Comparison of ENCODE assay signal across 15 mouse cellular contexts in genomic region chr6:52200751-52201250, GRCm38 (mm10). TPM values are rescaled to one million over a fixed set of nuclear protein-coding genes. Genes with fewer than 3 reads are reported as not detected.
DNase-seq lines count a peak whose midpoint lies in the region; ATAC-seq lines count a peak whose summit lies in the region.
"Had no signal": no experiment of that assay in that cellular context is flagged by ENCODE, and none has a peak within 500 bp of the region (broad histone marks: within the 10 kb centered on the region; RNA-seq: fewer than 3 reads in every experiment).

No protein-coding gene starts in this region.

- peaks cover 20% of the 10 kb centered on the region for H3K36me3 ChIP-seq in kidney, embryonic 15.5 days
- H3K36me3 ChIP-seq in hindbrain, embryonic 15.5 days: no peaks in the 10 kb centered on the region
- peaks cover 27% of the 10 kb centered on the region for H3K36me3 ChIP-seq in limb, embryonic 13.5 days
- H3K36me3 ChIP-seq: G1E; midbrain, embryonic 15.5 days had no signal

- H3K27me3 ChIP-seq in kidney, embryonic 15.5 days: 0 out of 2 replicates have a peak, but pooled peaks cover 4% of the 10 kb centered on the region
- H3K27me3 ChIP-seq in hindbrain, embryonic 15.5 days: peaks cover 88% of the 10 kb centered on the region
- peaks cover 74% of the 10 kb centered on the region for H3K27me3 ChIP-seq in limb, embryonic 13.5 days

- H3K4me1 ChIP-seq in kidney, embryonic 15.5 days: peaks cover 84% of the 10 kb centered on the region
- H3K4me1 ChIP-seq in hindbrain, embryonic 15.5 days (replicated peaks): peaks cover 10% of the 10 kb centered on the region
- peaks cover 48% of the 10 kb centered on the region for H3K4me1 ChIP-seq in limb, embryonic 13.5 days

- WGBS in kidney, embryonic 15.5 days: 31% methylated on average over 10 of the region's 10 CpGs
- 15% methylated on average over 10 of the region's 10 CpGs for WGBS in hindbrain, embryonic 15.5 days
- 29% methylated on average over 10 of the region's 10 CpGs for WGBS in limb, embryonic 13.5 days

- peak overlapping the region; percentile 24 for H3K4me2 ChIP-seq in kidney, embryonic 15.5 days
- H3K4me2 ChIP-seq in hindbrain, embryonic 15.5 days: peak overlapping the region; percentile 53
- peak overlapping the region; percentile 19; the same call in 1 of the 2 replicates for H3K4me2 ChIP-seq in limb, embryonic 13.5 days (replicated peaks)
- H3K4me2 ChIP-seq: midbrain, embryonic 15.5 days had no signal

- peak overlapping the region; percentile 3; the same call in 1 of the 2 replicates for H3K4me3 ChIP-seq in kidney, embryonic 15.5 days (replicated peaks)
- H3K4me3 ChIP-seq in hindbrain, embryonic 15.5 days: peak overlapping the region; percentile 11
- H3K4me3 ChIP-seq in limb, embryonic 13.5 days: no peak overlapping the region
- H3K4me3 ChIP-seq: midbrain, embryonic 15.5 days had no signal

- no peak for ATAC-seq in kidney, embryonic 15.5 days (replicated peaks; ENCODE audit: low FRiP score)
- no peak for ATAC-seq in hindbrain, embryonic 15.5 days (ENCODE audit: low FRiP score, low read depth)
- ATAC-seq in limb, embryonic 13.5 days (ENCODE audit: low FRiP score, low read depth): peak; percentile 4; the same call in 1 of the 2 replicates
- ATAC-seq: midbrain, embryonic 15.5 days had no signal

- H3K9ac ChIP-seq in kidney, embryonic 15.5 days: no peak overlapping the region
- peak overlapping the region; percentile 27; the same call in 1 of the 2 replicates for H3K9ac ChIP-seq in hindbrain, embryonic 15.5 days
- H3K9ac ChIP-seq in limb, embryonic 13.5 days: no peak overlapping the region
- H3K9ac ChIP-seq: midbrain, embryonic 15.5 days had no signal

- no peak for DNase-seq in kidney, postnatal 4 days
- DNase-seq in NIH3T3 (ENCODE audit: low read depth): peak; percentile 15
- DNase-seq in right cerebral cortex, postnatal 4 days: no peak
- no peak for DNase-seq in layer of hippocampus, postnatal 36 days
- DNase-seq in ovary, postnatal 10 days (ENCODE audit: low spot score): no peak
- DNase-seq: cerebellum, adult 18-20 months; right cerebral cortex, postnatal 25 days had no signal

- no peaks in the 10 kb centered on the region for H3K9me3 ChIP-seq in kidney, embryonic 15.5 days (replicated peaks)
- H3K9me3 ChIP-seq in hindbrain, embryonic 15.5 days: no peaks in the 10 kb centered on the region
- H3K9me3 ChIP-seq in limb, embryonic 13.5 days: no peaks in the 10 kb centered on the region
- H3K9me3 ChIP-seq: midbrain, embryonic 15.5 days had no signal

- peak overlapping the region; percentile 67 for H3K27ac ChIP-seq in kidney, embryonic 15.5 days
- peak overlapping the region; percentile 41 for H3K27ac ChIP-seq in hindbrain, embryonic 15.5 days (replicated peaks)
- no peak overlapping the region for H3K27ac ChIP-seq in limb, embryonic 13.5 days
- H3K27ac ChIP-seq: macrophage; midbrain, embryonic 15.5 days had no signal

RNA-seq across cellular contexts. Expression of gene Hoxa5, which starts 3.6 kb away (rescaled TPM):
- polyA plus RNA-seq in kidney, embryonic 15.5 days (2015; fragmentation: Nextera tagmentation; extraction: Ambion mirVana): 11.0 and 11.5 TPM in 2 replicates
- 105 and 115 TPM in 2 replicates for polyA plus RNA-seq in hindbrain, embryonic 15.5 days (2015; fragmentation: Nextera tagmentation; extraction: Ambion mirVana)
- 4.8 and 5.3 TPM in 2 replicates for polyA plus RNA-seq in limb, embryonic 13.5 days (2015; fragmentation: Nextera tagmentation; extraction: Ambion mirVana)
- total RNA-seq in layer of hippocampus, postnatal 36 days (2021): not detected
- total RNA-seq: layer of hippocampus, adult 8-10 months; left cerebral cortex, postnatal 25 days had no signal
- polyA plus RNA-seq: G1E; midbrain, embryonic 15.5 days had no signal

RNA-seq across cellular contexts. Expression of gene Hoxa6, which starts 7.7 kb away (rescaled TPM):
- polyA plus RNA-seq in kidney, embryonic 15.5 days (2015; fragmentation: Nextera tagmentation; extraction: Ambion mirVana): 4.2 and 4.3 TPM in 2 replicates
- polyA plus RNA-seq in hindbrain, embryonic 15.5 days (2015; fragmentation: Nextera tagmentation; extraction: Ambion mirVana): 10.4 and 13.4 TPM in 2 replicates
- 0.97 and 1.2 TPM in 2 replicates for polyA plus RNA-seq in limb, embryonic 13.5 days (2015; fragmentation: Nextera tagmentation; extraction: Ambion mirVana)
- total RNA-seq in layer of hippocampus, postnatal 36 days (2021): not detected
- total RNA-seq: layer of hippocampus, adult 8-10 months; left cerebral cortex, postnatal 25 days had no signal
- polyA plus RNA-seq: G1E; macrophage; midbrain, embryonic 15.5 days had no signal

RNA-seq across cellular contexts. Expression of gene Hoxa4, which starts 9.2 kb away (rescaled TPM):
- polyA plus RNA-seq in kidney, embryonic 15.5 days (2015; fragmentation: Nextera tagmentation; extraction: Ambion mirVana): 1.5 and 1.8 TPM in 2 replicates
- polyA plus RNA-seq in hindbrain, embryonic 15.5 days (2015; fragmentation: Nextera tagmentation; extraction: Ambion mirVana): 10.6 and 12.2 TPM in 2 replicates
- polyA plus RNA-seq in limb, embryonic 13.5 days (2015; fragmentation: Nextera tagmentation; extraction: Ambion mirVana): 0.52 and 0.96 TPM in 2 replicates
- not detected for total RNA-seq in layer of hippocampus, postnatal 36 days (2021)
- total RNA-seq: G1E; layer of hippocampus, adult 8-10 months; left cerebral cortex, postnatal 25 days had no signal
- polyA plus RNA-seq: G1E; midbrain, embryonic 15.5 days had no signal

RNA-seq across cellular contexts. Expression of gene Hoxa3, which starts 12.3 kb away (rescaled TPM):
- polyA plus RNA-seq in kidney, embryonic 15.5 days (2015; fragmentation: Nextera tagmentation; extraction: Ambion mirVana): 9.5 and 11.8 TPM in 2 replicates
- 15.7 and 16.3 TPM in 2 replicates for polyA plus RNA-seq in hindbrain, embryonic 15.5 days (2015; fragmentation: Nextera tagmentation; extraction: Ambion mirVana)
- polyA plus RNA-seq in limb, embryonic 13.5 days (2015; fragmentation: Nextera tagmentation; extraction: Ambion mirVana): 5.9 and 6.3 TPM in 2 replicates
- not detected for total RNA-seq in layer of hippocampus, postnatal 36 days (2021)
- total RNA-seq: layer of hippocampus, adult 8-10 months; left cerebral cortex, postnatal 25 days had no signal
- polyA plus RNA-seq: G1E; midbrain, embryonic 15.5 days had no signal

RNA-seq across cellular contexts. Expression of gene Gm28308, which starts 12.3 kb away (rescaled TPM):
- polyA plus RNA-seq in kidney, embryonic 15.5 days (2015; fragmentation: Nextera tagmentation; extraction: Ambion mirVana): 0.92 TPM in 1 of 2 replicates, not detected in the other
- not detected in 2 replicates for polyA plus RNA-seq in hindbrain, embryonic 15.5 days (2015; fragmentation: Nextera tagmentation; extraction: Ambion mirVana)
- 0.29 TPM in 1 of 2 replicates, not detected in the other for polyA plus RNA-seq in limb, embryonic 13.5 days (2015; fragmentation: Nextera tagmentation; extraction: Ambion mirVana)
- total RNA-seq in layer of hippocampus, postnatal 36 days (2021): not detected
- total RNA-seq: G1E; layer of hippocampus, adult 8-10 months; left cerebral cortex, postnatal 25 days had no signal
- polyA plus RNA-seq: G1E; macrophage; midbrain, embryonic 15.5 days had no signal
